Mouse (Mus musculus): ENCODE measurements around the gene Adgrl3.
"Not testable (repeated sequence)": the region's sequence is repeated elsewhere in the genome, so short reads cannot be mapped to it uniquely, and the experiment has no call there.

Adgrl3 gene

DNA sequence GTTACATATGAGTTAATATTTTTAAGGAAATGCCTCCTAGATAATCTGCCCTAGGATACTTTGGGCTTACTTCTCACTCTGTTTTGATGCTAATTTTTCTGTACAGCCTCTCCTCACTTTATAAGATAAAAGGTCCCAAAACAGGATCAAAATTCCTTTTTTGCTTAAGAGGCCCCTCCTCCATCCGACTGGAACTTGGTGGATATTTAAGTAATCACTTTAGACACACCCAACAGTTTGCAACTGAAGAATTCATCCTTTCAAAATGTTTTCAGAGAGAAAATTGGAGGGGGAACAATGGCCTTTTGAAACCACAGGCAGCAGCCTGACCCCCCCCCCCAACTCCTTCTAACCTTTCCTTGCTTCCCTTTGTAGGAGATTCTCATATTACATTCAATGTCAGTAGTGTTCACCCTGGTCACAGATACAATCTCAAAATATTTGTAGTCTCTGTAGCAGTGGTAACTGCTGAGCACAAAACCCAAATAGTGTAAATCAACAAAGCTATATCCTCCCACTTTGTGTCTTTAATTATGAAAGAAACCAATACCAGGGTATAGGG lies 385.7 kb downstream of the Adgrl3 start:
- DNase-seq (ENCODE audit: low spot score) = no peak

DNA sequence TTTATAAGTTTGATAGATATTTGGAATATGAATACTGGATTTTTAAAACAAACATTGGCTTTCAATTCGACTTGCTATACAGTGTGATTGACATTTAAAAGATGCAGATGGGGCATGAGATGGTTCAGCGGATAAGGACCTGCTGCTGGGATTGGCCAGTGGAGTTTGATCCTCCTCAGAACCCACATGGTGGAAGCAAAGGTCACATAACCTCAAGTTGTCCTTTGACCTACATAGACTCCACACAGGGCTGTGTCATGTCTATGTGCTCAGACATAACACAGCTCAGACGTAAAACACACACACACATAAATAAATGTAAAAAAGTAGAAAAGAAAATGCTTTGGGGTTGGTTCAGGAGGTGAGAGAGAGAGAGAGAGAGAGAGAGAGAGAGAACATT lies 397.4 kb downstream of the Adgrl3 start:
- no peak for DNase-seq (ENCODE audit: low spot score)

DNA sequence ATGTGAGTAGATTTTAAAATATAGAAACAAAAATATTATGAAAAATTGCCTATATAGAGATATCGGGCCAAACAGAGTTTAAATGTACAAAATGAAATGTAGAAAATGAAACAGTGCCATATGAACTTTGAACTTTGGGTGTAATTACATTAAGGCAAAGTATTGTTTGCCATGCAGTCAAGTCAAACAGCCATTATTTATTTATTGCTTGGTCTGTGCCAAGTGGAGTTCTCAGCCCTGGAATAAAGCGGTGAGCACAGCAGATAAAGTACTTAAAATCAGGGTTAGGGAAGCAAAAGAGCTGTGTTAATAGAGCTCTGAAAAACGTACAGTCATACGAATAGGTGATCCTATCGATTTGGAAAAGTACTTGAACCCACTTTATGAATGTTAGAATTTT lies 407.5 kb downstream of the Adgrl3 start:
- DNase-seq (ENCODE audit: low spot score) = peak; percentile 12

DNA sequence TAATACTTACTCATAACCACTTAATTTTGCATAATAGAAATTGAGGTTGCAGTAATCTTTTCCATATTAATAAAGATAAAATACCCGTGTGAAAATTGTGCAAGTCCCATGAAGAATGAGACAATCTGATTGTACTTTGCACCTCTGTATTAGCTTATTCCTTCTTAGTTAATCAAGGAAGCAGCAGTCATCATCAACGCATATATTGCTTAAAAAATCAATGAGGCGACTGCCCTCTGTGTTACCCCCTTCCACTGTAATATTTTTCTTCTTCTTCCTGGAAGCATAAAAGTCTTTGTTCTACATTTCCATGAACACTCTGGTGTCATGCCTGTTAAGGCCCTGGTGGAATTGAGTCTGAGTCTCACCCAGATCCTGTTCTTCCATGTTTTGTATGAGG lies 416.4 kb downstream of the Adgrl3 start:
- DNase-seq (ENCODE audit: low spot score) = no peak

- DNase-seq (ENCODE audit: low spot score) = no peak
Measured at GRCm38 (mm10) chr5:81442150-81442549, 422.2 kb downstream of the Adgrl3 start.

GRCm38 (mm10) chr5:81465971-81466370 lies 446.0 kb downstream of the Adgrl3 start:
- no peak for DNase-seq (ENCODE audit: low spot score)

DNA sequence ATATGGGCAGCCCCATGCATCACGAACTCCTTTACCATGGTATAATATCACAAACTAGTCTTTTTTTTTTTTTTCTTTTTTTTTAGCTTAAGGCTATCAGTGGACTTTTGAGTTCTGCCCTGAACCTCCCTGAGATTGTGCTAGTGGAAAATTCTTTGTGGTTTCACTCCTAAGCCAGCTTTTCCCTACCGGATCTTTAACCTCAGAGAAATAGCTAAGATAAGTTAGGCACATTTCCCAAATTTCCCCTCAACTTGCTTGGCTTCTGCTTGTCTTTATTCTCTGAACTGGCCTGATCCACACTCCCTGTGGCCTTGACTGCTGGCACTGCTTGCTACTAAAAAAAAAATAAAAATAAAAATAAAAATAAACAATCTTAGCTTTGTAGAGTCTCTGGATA lies 454.7 kb downstream of the Adgrl3 start:
- peak; percentile 35 for DNase-seq (ENCODE audit: low spot score)

GRCm38 (mm10) chr5:81475406-81475805 lies 455.5 kb downstream of the Adgrl3 start:
- DNase-seq (ENCODE audit: low spot score) = no peak

DNA sequence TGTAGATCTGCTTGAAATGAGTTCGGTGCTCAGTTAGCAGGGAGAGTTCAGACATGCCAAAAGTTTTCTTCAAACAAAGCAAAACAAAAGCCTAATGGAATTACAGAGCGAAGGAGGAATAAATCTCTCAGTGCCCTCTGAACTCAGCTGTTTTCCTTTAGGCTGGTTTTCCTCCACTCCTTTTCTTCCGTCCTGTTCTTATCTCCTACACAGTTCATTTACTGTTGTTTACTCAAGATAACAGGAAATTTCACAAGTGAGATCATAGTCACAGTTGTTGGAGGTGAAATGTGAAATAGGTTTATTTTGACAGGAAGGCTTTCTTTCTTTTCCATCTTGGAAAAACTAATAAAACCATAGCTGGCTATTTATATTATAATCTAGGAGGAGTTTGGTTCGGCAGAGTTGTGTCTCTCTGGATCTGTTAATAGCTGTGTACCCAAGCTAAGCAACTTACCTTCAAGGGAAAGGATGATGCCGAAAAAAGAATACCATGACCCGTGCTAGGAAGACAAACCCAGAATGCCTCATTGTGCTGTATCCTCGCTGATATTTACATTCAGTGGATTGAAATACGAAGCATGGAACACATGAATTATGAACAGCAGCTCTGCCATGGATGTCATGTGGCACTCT lies 456.2 kb downstream of the Adgrl3 start:
- no peak for DNase-seq (ENCODE audit: low spot score)

DNA sequence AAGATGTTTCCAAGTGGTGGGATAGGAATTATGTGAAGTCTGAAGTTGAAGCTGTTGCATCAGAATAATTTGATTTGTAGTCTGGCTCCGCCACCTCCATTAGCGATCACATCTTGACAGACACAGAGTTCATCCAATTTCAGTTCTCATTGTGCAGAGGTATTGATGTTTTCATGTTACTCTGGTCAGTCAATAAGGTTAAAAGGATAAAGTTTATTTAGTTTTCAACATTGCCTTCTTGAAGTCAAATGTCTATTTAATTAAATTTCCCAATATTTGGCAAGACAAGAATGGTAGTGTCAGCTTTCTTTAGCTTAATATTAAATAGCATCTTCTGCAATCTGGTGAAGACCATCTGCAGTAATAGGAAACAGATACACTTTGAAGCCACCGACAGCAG lies 461.0 kb downstream of the Adgrl3 start:
- no peak for DNase-seq (ENCODE audit: low spot score)

GRCm38 (mm10) chr5:81483890-81484289 lies 464.0 kb downstream of the Adgrl3 start:
- DNase-seq (ENCODE audit: low spot score) = no peak

- no peak for DNase-seq (ENCODE audit: low spot score)
Measured at GRCm38 (mm10) chr5:81501076-81501475, 481.1 kb downstream of the Adgrl3 start.

DNA sequence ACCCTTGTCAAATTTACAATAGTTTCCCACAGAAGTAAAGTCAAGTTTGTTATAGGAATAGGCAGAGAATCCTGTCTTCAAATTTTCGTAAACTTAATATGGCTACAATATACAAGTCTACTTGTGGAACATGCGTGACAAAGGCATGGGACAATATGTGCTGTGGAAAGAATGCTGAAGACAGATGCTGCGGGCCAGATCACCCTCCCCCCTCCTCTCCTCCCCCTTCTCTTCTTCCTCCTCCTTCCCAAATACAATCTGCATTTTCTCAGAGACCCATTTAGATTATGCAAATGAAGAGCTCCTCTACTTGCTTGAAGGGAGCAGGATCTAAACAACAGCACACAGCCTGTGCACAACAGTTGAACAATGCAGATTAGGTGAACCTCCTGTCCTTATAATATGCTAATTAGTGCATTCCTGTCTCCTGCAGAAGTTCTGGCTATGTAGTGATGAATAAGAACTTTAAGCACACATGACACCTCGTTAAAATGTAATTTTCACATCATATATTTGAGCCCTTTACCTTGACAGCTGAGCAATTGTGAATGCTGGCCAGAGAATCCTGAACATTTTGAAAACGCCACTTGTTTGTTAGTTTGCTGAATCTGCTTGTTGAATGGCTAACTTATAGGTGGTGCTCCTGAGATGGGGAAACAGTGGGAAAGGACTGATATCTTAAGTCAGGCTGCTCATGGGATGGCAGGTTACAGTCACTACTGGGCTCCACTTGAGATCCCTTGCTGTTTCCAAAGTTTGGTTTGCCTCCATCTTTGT lies 499.0 kb downstream of the Adgrl3 start:
- no peak for DNase-seq (ENCODE audit: low spot score)

DNA sequence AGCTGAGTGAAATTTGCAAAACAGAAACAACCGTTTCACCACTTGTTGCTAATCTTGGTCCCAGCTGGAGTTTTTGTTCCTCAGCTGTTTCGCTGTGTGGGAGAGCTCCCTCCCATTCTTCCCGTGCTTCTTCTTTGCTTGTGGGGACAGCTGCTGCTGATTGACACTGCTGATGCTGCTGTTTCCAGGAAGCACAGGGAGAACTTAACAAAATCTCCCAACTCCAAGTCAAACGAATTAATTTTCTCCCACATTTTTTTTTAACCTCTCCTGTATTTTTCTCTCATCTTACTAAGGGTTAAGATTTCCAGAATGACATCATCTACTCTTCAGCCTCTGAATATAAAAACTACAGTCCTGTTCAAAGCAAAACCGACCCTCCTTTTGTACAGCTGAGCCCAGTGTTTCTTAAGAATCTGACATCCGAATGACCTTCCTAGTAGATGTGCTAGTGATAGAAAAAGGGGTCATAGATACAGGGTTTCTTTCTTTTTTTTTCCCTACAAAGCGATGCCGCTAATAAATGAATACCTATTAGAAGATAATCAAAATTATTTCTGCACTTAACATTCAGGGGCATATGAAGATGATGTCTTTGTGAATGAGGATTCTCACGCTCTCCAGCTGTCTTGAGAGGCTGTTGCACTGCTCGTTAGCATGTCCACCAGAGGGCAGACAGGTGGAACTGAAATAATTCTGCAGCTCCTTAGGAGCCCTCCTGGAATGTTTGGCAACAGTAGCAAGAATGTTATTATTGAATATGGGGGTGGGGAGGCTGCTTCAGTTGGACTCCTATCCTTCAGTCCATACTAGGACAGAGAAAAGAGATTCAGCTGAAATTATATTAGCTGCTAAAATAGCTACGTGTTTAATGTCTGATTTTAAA lies 499.8 kb downstream of the Adgrl3 start:
- DNase-seq (ENCODE audit: low spot score) = peak; percentile 75

GRCm38 (mm10) chr5:81522760-81523159 lies 502.8 kb downstream of the Adgrl3 start:
- DNase-seq (ENCODE audit: low spot score) = no peak

GRCm38 (mm10) chr5:81524532-81524961 lies 504.6 kb downstream of the Adgrl3 start:
- no peak for DNase-seq (ENCODE audit: low spot score)

DNA sequence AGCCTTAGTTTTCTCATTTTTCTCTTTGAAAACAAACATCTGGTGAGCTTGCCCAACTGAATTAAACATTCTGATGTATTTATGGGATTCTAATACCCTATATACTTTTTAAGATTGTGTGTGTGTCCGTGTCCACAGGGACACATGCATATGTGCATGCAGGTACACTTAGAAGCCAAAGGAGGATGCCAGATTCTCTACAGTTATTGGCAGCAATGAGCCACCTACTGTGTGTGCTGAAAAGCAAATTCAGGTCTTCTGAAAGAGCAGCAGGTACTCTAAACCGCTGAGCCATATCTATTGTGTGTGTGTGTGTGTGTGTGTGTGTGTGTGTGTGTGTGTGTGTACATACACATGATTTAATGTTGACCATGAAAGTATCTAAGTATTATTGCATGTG lies 505.4 kb downstream of the Adgrl3 start:
- DNase-seq (ENCODE audit: low spot score) = no peak

- peak; percentile 81 for DNase-seq (ENCODE audit: low spot score)
Measured at GRCm38 (mm10) chr5:81531639-81532038, 511.7 kb downstream of the Adgrl3 start.

DNA sequence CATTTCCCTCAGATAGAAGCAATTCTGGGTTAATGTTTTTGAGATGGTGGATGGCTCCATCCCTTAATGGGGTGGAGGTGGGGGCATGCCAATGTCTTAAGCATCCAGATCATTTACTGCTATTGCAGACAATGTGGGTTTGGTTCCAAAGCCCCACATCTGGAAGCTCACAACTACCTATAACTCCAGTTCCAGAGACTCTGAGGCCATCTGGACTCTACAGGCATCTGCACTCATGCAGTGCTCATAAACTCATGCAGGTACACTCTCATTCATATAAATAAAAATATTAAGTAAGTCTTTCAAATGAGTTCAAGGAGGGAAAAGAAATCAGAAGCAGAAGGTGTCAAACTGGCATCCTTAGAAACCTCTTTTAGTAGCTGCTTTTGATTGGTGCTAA lies 530.3 kb downstream of the Adgrl3 start:
- DNase-seq (ENCODE audit: low spot score) = no peak

DNA sequence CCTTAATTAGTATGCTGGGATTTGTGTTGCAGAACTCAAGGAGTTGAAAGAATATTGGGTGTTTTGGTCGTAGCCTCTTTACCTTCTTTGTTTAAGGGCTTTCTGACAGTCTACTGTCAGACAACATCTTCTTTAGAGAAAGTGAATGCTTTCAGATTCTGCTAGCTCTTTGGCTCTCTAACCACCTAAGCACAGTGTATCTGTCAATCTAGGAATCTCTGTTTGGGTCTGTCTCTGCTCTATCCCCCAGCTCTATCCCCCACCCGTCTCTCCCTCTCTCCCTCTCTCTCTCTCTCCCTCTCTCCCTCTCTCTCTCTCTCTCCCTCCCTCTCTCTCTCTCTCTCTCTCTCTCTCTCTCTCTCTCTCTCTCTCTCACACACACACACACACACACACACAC lies 535.2 kb downstream of the Adgrl3 start:
- not testable (repeated sequence) for DNase-seq (ENCODE audit: low spot score)

DNA sequence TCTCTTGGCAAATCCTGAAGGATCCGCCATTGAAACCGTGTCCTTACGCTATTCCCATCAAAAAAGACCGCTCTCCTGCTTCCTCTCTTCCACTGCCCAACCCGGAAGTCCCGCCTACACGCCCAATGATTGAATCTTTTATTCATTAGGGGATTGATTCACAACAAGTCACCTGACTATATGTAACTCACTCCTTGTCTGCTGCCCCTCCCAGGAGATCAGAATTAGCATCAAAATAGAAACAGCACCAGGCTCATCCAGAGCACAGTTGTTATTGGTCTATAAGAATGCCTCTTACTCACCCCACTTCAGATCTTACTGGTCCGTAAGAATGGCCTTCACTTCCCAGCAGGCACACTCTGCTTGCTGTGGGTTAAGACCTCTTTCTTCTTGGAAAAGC lies 536.1 kb downstream of the Adgrl3 start:
- no peak for DNase-seq (ENCODE audit: low spot score)

DNA sequence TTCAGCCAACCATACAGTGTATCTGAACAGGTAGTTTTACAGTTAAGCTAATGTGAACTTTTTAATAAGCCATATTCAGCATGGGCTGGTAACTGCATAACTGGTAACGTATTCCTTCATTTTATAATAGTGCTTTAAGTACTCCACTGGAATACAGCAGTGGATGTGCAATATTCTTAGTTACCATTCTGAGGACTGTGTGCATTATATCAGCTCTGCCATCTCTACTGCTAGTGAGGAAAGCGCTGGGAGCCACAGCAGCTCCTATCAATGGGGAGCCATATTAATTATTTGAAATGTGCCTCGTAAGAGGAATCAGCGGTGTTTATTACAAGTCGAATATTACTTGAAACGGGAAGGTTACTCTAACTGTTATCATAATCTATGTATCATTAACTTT lies 539.0 kb downstream of the Adgrl3 start:
- no peak for DNase-seq (ENCODE audit: low spot score)
